Mouse (Mus musculus): ENCODE measurements around the gene Tmem242. TPM values are rescaled to one million over a fixed set of nuclear protein-coding genes. Genes with fewer than 3 reads are reported as not detected.

Tmem242 gene
- 84.3 and 89.0 TPM in 2 replicates for polyA plus RNA-seq (2015; fragmentation: Nextera tagmentation; extraction: Ambion mirVana)

GRCm38 (mm10) chr17:5440159-5440971, at the start of gene Tmem242:
Tmem242 (minus strand) TSS chr17:5440259.
- DNase-seq (ENCODE audit: low spot score), result peak; percentile 91
- TF ChIP-seq CTCF (IDR thresholded peaks at IDR 0.05) (peak; percentile 71), EP300 (IDR thresholded peaks at IDR 0.05) (peak; percentile 72; the same call in 1 of the 2 replicates)
- Histone ChIP-seq H3K27ac (ENCODE audit: low read length) (peak within 1 kb of the TSS; percentile 84), H3K27me3 (replicated peaks; ENCODE audit: insufficient read depth, low read length) (no peaks in the 10 kb centered on the region), H3K4me2 (replicated peaks; ENCODE audit: low read depth, low read length) (peak within 1 kb of the TSS; percentile 65), H3K4me3 (ENCODE audit: low read depth, low read length) (peak within 1 kb of the TSS; percentile 70), H3K4me1 (ENCODE audit: insufficient read depth, low read depth, low read length) (peaks cover 7% of the 10 kb centered on the region), H3K9me3 (ENCODE audit: low read length) (no peaks in the 10 kb centered on the region), H3K9ac (replicated peaks; ENCODE audit: low read depth) (peak within 1 kb of the TSS; percentile 81), H3K36me3 (ENCODE audit: insufficient read depth, low read length) (0 out of 2 replicates have a peak, but pooled peaks cover 6% of the 10 kb centered on the region)
- ATAC-seq, result peak; percentile 90
- whole genome bisulfite sequencing, result under 1% methylated on average over 27 of the region's 27 CpGs

GRCm38 (mm10) chr17:5488156-5488555, 48.1 kb upstream of the Tmem242 start:
- WGBS, result 42% methylated on average over 9 of the region's 9 CpGs
- Histone ChIP-seq H3K9me3 (ENCODE audit: low read length) (no peaks in the 10 kb centered on the region), H3K36me3 (ENCODE audit: insufficient read depth, low read length) (no peaks in the 10 kb centered on the region), H3K4me2 (replicated peaks; ENCODE audit: low read depth, low read length) (no peak overlapping the region), H3K27me3 (replicated peaks; ENCODE audit: insufficient read depth, low read length) (no peaks in the 10 kb centered on the region), H3K4me3 (ENCODE audit: low read depth, low read length) (no peak overlapping the region), H3K4me1 (ENCODE audit: insufficient read depth, low read depth, low read length) (0 out of 2 replicates have a peak, but pooled peaks cover 2% of the 10 kb centered on the region), H3K27ac (ENCODE audit: low read length) (no peak overlapping the region), H3K9ac (replicated peaks; ENCODE audit: low read depth) (no peak overlapping the region)
- ATAC-seq (no peak), DNase-seq (ENCODE audit: low spot score) (no peak)
- TF ChIP-seq CTCF (IDR thresholded peaks at IDR 0.05) (no peak), EP300 (IDR thresholded peaks at IDR 0.05) (no peak)

- TF ChIP-seq EP300 (IDR thresholded peaks at IDR 0.05) (no peak), CTCF (IDR thresholded peaks at IDR 0.05) (no peak)
- Histone ChIP-seq H3K27me3 (replicated peaks; ENCODE audit: insufficient read depth, low read length) (no peaks in the 10 kb centered on the region), H3K4me1 (ENCODE audit: insufficient read depth, low read depth, low read length) (no peaks in the 10 kb centered on the region), H3K9ac (replicated peaks; ENCODE audit: low read depth) (no peak overlapping the region), H3K4me2 (replicated peaks; ENCODE audit: low read depth, low read length) (no peak overlapping the region), H3K9me3 (ENCODE audit: low read length) (no peaks in the 10 kb centered on the region), H3K4me3 (ENCODE audit: low read depth, low read length) (no peak overlapping the region), H3K27ac (ENCODE audit: low read length) (no peak overlapping the region), H3K36me3 (ENCODE audit: insufficient read depth, low read length) (no peaks in the 10 kb centered on the region)
- ATAC-seq (no peak), DNase-seq (ENCODE audit: low spot score) (no peak)
- 91% methylated on average over 1 of the region's 1 CpGs for WGBS
Observed at GRCm38 (mm10) chr17:5484663-5485062, 44.6 kb upstream of the Tmem242 start.

GRCm38 (mm10) chr17:5483456-5483855, 43.4 kb upstream of the Tmem242 start:
- H3K27me3 ChIP-seq (replicated peaks; ENCODE audit: insufficient read depth, low read length), result no peaks in the 10 kb centered on the region
- no peak overlapping the region for H3K27ac ChIP-seq (ENCODE audit: low read length)
- no peak overlapping the region for H3K4me2 ChIP-seq (replicated peaks; ENCODE audit: low read depth, low read length)
- H3K36me3 ChIP-seq (ENCODE audit: insufficient read depth, low read length), result no peaks in the 10 kb centered on the region
- WGBS, result 47% methylated on average over 4 of the region's 4 CpGs
- H3K9ac ChIP-seq (replicated peaks; ENCODE audit: low read depth), result no peak overlapping the region
- H3K9me3 ChIP-seq (ENCODE audit: low read length), result no peaks in the 10 kb centered on the region
- DNase-seq (ENCODE audit: low spot score) (no peak), ATAC-seq (no peak)
- TF ChIP-seq EP300 (IDR thresholded peaks at IDR 0.05) (no peak), CTCF (IDR thresholded peaks at IDR 0.05) (no peak)
- H3K4me3 ChIP-seq (ENCODE audit: low read depth, low read length), result no peak overlapping the region
- no peaks in the 10 kb centered on the region for H3K4me1 ChIP-seq (ENCODE audit: insufficient read depth, low read depth, low read length)

- no peak overlapping the region for H3K4me3 ChIP-seq (ENCODE audit: low read depth, low read length)
- H3K9me3 ChIP-seq (ENCODE audit: low read length), result no peaks in the 10 kb centered on the region
- WGBS, result 55% methylated on average over 14 of the region's 14 CpGs
- no peak overlapping the region for H3K27ac ChIP-seq (ENCODE audit: low read length)
- TF ChIP-seq CTCF (IDR thresholded peaks at IDR 0.05), result no peak
- no peaks in the 10 kb centered on the region for H3K27me3 ChIP-seq (replicated peaks; ENCODE audit: insufficient read depth, low read length)
- DNase-seq (ENCODE audit: low spot score) (peak; percentile 32), ATAC-seq (no peak)
- no peak overlapping the region for H3K4me2 ChIP-seq (replicated peaks; ENCODE audit: low read depth, low read length)
- no peak overlapping the region for H3K9ac ChIP-seq (replicated peaks; ENCODE audit: low read depth)
- H3K36me3 ChIP-seq (ENCODE audit: insufficient read depth, low read length), result no peaks in the 10 kb centered on the region
- no peaks in the 10 kb centered on the region for H3K4me1 ChIP-seq (ENCODE audit: insufficient read depth, low read depth, low read length)
Observed at GRCm38 (mm10) chr17:5475960-5476725, 36.1 kb upstream of the Tmem242 start.

GRCm38 (mm10) chr17:5472268-5472667, 32.2 kb upstream of the Tmem242 start:
- no peaks in the 10 kb centered on the region for H3K4me1 ChIP-seq (ENCODE audit: insufficient read depth, low read depth, low read length)
- ATAC-seq, result no peak
- 45% methylated on average over 3 of the region's 3 CpGs for WGBS
- H3K36me3 ChIP-seq (ENCODE audit: insufficient read depth, low read length), result no peaks in the 10 kb centered on the region
- no peak overlapping the region for H3K9ac ChIP-seq (replicated peaks; ENCODE audit: low read depth)
- no peak overlapping the region for H3K4me3 ChIP-seq (ENCODE audit: low read depth, low read length)
- no peaks in the 10 kb centered on the region for H3K27me3 ChIP-seq (replicated peaks; ENCODE audit: insufficient read depth, low read length)
- DNase-seq (ENCODE audit: low spot score), result no peak
- H3K9me3 ChIP-seq (ENCODE audit: low read length), result no peaks in the 10 kb centered on the region
- no peak overlapping the region for H3K4me2 ChIP-seq (replicated peaks; ENCODE audit: low read depth, low read length)
- no peak overlapping the region for H3K27ac ChIP-seq (ENCODE audit: low read length)
- no peak for TF ChIP-seq CTCF (IDR thresholded peaks at IDR 0.05)
- TF ChIP-seq EP300 (IDR thresholded peaks at IDR 0.05), result no peak

All from lung, postnatal 0 days (tissue).